Mouse (Mus musculus): Measurements from ENCODE around the gene Rpl39l. TPM values are rescaled to one million over a fixed set of nuclear protein-coding genes. Genes with fewer than 3 reads are reported as not detected.
A peak's percentile ranks its signal among the peaks of the same experiment; 100 is the strongest.
"Not testable (repeated sequence)": the region's sequence is repeated elsewhere in the genome, so short reads cannot be mapped to it uniquely, and the experiment has no call there.

Gene Rpl39l
- polyA plus RNA-seq (2015; fragmentation: Nextera tagmentation; extraction: Ambion mirVana): not detected in 2 replicates

GRCm38 (mm10) chr16:10170005-10170404, at the start of gene Rpl39l:
Rpl39l (plus strand) TSS chr16:10170226.
- H3K9me3 ChIP-seq: no peaks in the 10 kb centered on the region
- no peaks in the 10 kb centered on the region for H3K27me3 ChIP-seq
- H3K36me3 ChIP-seq: no peaks in the 10 kb centered on the region
- ATAC-seq (ENCODE audit: low FRiP score, low read depth): no peak
- 88% methylated on average over 22 of the region's 22 CpGs for WGBS
- no peak within 1 kb of the TSS for H3K4me2 ChIP-seq
- H3K27ac ChIP-seq (replicated peaks): no peak within 1 kb of the TSS
- H3K9ac ChIP-seq: no peak within 1 kb of the TSS
- H3K4me3 ChIP-seq: no peak within 1 kb of the TSS
- no peaks in the 10 kb centered on the region for H3K4me1 ChIP-seq (replicated peaks)

GRCm38 (mm10) chr16:10127586-10127985, 42.4 kb upstream of the Rpl39l start:
- Histone ChIP-seq H3K4me3 (no peak overlapping the region), H3K9me3 (no peaks in the 10 kb centered on the region), H3K4me1 (replicated peaks) (no peaks in the 10 kb centered on the region), H3K9ac (no peak overlapping the region), H3K36me3 (no peaks in the 10 kb centered on the region), H3K27ac (replicated peaks) (no peak overlapping the region), H3K4me2 (no peak overlapping the region), H3K27me3 (no peaks in the 10 kb centered on the region)
- 83% methylated on average over 1 of the region's 1 CpGs for WGBS
- no peak for ATAC-seq (ENCODE audit: low FRiP score, low read depth)

- H3K27me3 ChIP-seq: no peaks in the 10 kb centered on the region
- no peak overlapping the region for H3K4me2 ChIP-seq
- H3K9ac ChIP-seq: no peak overlapping the region
- no peak for ATAC-seq (ENCODE audit: low FRiP score, low read depth)
- WGBS: 78% methylated on average over 2 of the region's 2 CpGs
- H3K4me3 ChIP-seq: no peak overlapping the region
- no peaks in the 10 kb centered on the region for H3K4me1 ChIP-seq (replicated peaks)
- no peak overlapping the region for H3K27ac ChIP-seq (replicated peaks)
- no peaks in the 10 kb centered on the region for H3K36me3 ChIP-seq
- H3K9me3 ChIP-seq: no peaks in the 10 kb centered on the region
Observed at GRCm38 (mm10) chr16:10129052-10129911, 40.7 kb upstream of the Rpl39l start.

GRCm38 (mm10) chr16:10143166-10143565, 26.9 kb upstream of the Rpl39l start:
- 88% methylated on average over 2 of the region's 2 CpGs for WGBS

GRCm38 (mm10) chr16:10147401-10147800, 22.6 kb upstream of the Rpl39l start:
- WGBS: 96% methylated on average over 5 of the region's 5 CpGs
- no peaks in the 10 kb centered on the region for H3K27me3 ChIP-seq
- H3K36me3 ChIP-seq: no peaks in the 10 kb centered on the region
- no peaks in the 10 kb centered on the region for H3K9me3 ChIP-seq
- H3K4me1 ChIP-seq (replicated peaks): no peaks in the 10 kb centered on the region
- ATAC-seq (ENCODE audit: low FRiP score, low read depth): no peak
- no peak overlapping the region for H3K4me2 ChIP-seq
- no peak overlapping the region for H3K4me3 ChIP-seq
- no peak overlapping the region for H3K27ac ChIP-seq (replicated peaks)
- no peak overlapping the region for H3K9ac ChIP-seq

More at GRCm38 (mm10) chr16:10143166-10143565, 26.9 kb upstream of the Rpl39l start:
- H3K9ac ChIP-seq: no peak overlapping the region
- no peak overlapping the region for H3K4me3 ChIP-seq
- H3K9me3 ChIP-seq: no peaks in the 10 kb centered on the region
- H3K36me3 ChIP-seq: no peaks in the 10 kb centered on the region
- ATAC-seq (ENCODE audit: low FRiP score, low read depth): no peak
- no peaks in the 10 kb centered on the region for H3K27me3 ChIP-seq
- no peaks in the 10 kb centered on the region for H3K4me1 ChIP-seq (replicated peaks)
- no peak overlapping the region for H3K4me2 ChIP-seq
- no peak overlapping the region for H3K27ac ChIP-seq (replicated peaks)

- Histone ChIP-seq H3K36me3 (no peaks in the 10 kb centered on the region), H3K27ac (replicated peaks) (no peak overlapping the region), H3K4me3 (no peak overlapping the region), H3K9me3 (no peaks in the 10 kb centered on the region), H3K9ac (no peak overlapping the region), H3K4me1 (replicated peaks) (no peaks in the 10 kb centered on the region), H3K4me2 (no peak overlapping the region), H3K27me3 (no peaks in the 10 kb centered on the region)
- 93% methylated on average over 8 of the region's 8 CpGs for WGBS
- ATAC-seq (ENCODE audit: low FRiP score, low read depth): no peak
Observed at GRCm38 (mm10) chr16:10169123-10169905, 712 bp upstream of the Rpl39l start.

- no peak for ATAC-seq (ENCODE audit: low FRiP score, low read depth)
- no peaks in the 10 kb centered on the region for H3K36me3 ChIP-seq
- H3K4me1 ChIP-seq (replicated peaks): no peaks in the 10 kb centered on the region
- no peak overlapping the region for H3K4me3 ChIP-seq
- no peak overlapping the region for H3K9ac ChIP-seq
- no peaks in the 10 kb centered on the region for H3K27me3 ChIP-seq
- H3K27ac ChIP-seq (replicated peaks): no peak overlapping the region
- H3K9me3 ChIP-seq: no peaks in the 10 kb centered on the region
- no peak overlapping the region for H3K4me2 ChIP-seq
- 92% methylated on average over 4 of the region's 4 CpGs for WGBS
Observed at GRCm38 (mm10) chr16:10171276-10171675, 1.2 kb downstream of the Rpl39l start.

- H3K4me2 ChIP-seq: no peak overlapping the region
Observed at GRCm38 (mm10) chr16:10172179-10172820, 2.3 kb downstream of the Rpl39l start.

GRCm38 (mm10) chr16:10187461-10187860, 17.4 kb downstream of the Rpl39l start:
- H3K27me3 ChIP-seq; H3K4me3 ChIP-seq; H3K9ac ChIP-seq; H3K27ac ChIP-seq (replicated peaks); ATAC-seq (ENCODE audit: low FRiP score, low read depth); H3K36me3 ChIP-seq; H3K4me2 ChIP-seq; H3K4me1 ChIP-seq (replicated peaks): not testable (repeated sequence)
- H3K9me3 ChIP-seq: peaks cover 19% of the 10 kb centered on the region; the same call in 1 of the 2 replicates
- 94% methylated on average over 10 of the region's 10 CpGs for WGBS

More at GRCm38 (mm10) chr16:10172179-10172820, 2.3 kb downstream of the Rpl39l start:
- Histone ChIP-seq H3K36me3 (no peaks in the 10 kb centered on the region), H3K4me3 (no peak overlapping the region), H3K9ac (no peak overlapping the region), H3K9me3 (no peaks in the 10 kb centered on the region), H3K27ac (replicated peaks) (no peak overlapping the region), H3K27me3 (no peaks in the 10 kb centered on the region), H3K4me1 (replicated peaks) (no peaks in the 10 kb centered on the region)
- WGBS: 94% methylated on average over 3 of the region's 3 CpGs
- no peak for ATAC-seq (ENCODE audit: low FRiP score, low read depth)

- ATAC-seq (ENCODE audit: low FRiP score, low read depth): peak; percentile 97
- Histone ChIP-seq H3K4me2 (peak within 1 kb of the TSS; percentile 100), H3K27ac (replicated peaks) (no peak within 1 kb of the TSS), H3K4me3 (peak within 1 kb of the TSS; percentile 67), H3K4me1 (replicated peaks) (peaks cover 13% of the 10 kb centered on the region), H3K27me3 (peaks cover 7% of the 10 kb centered on the region; the same call in 1 of the 2 replicates), H3K9me3 (0 out of 2 replicates have a peak, but pooled peaks cover 1% of the 10 kb centered on the region), H3K9ac (peak within 1 kb of the TSS; percentile 36), H3K36me3 (no peaks in the 10 kb centered on the region)
- WGBS: under 1% methylated on average over 62 of the region's 63 CpGs
Observed at GRCm38 (mm10) chr16:10192679-10193506, 22.9 kb downstream of the Rpl39l start, which contains the start of gene Atf7ip2. Atf7ip2 (plus strand) TSS chr16:10192712.

GRCm38 (mm10) chr16:10208777-10209176, 38.8 kb downstream of the Rpl39l start:
- no peaks in the 10 kb centered on the region for H3K9me3 ChIP-seq
- no peaks in the 10 kb centered on the region for H3K4me1 ChIP-seq (replicated peaks)
- H3K4me3 ChIP-seq: no peak overlapping the region
- 85% methylated on average over 1 of the region's 1 CpGs for WGBS
- no peaks in the 10 kb centered on the region for H3K36me3 ChIP-seq
- no peaks in the 10 kb centered on the region for H3K27me3 ChIP-seq
- H3K9ac ChIP-seq: no peak overlapping the region
- H3K4me2 ChIP-seq: no peak overlapping the region
- ATAC-seq (ENCODE audit: low FRiP score, low read depth): no peak
- H3K27ac ChIP-seq (replicated peaks): no peak overlapping the region

Data from hindbrain, embryonic 15.5 days (tissue).